Mouse (Mus musculus) frontal cortex, postnatal 25 days (tissue): Measurements from ENCODE around the gene Msln.

ENCODE experiments used
- DNase-seq, 2 experiments: peaks; one replicate each; pipeline ENCODE4 v3.0.0; 2022; ENCODE audit warnings: low spot score in 2 of 2

The Msln gene

GRCm38 (mm10) chr17:25725264-25725663 lies 28.9 kb downstream of the Msln start:
- DNase-seq = no peak

GRCm38 (mm10) chr17:25723919-25724318 lies 30.3 kb downstream of the Msln start:
- no peak for DNase-seq

- DNase-seq = no peak
These were observed 30.7 kb downstream of the Msln start for GRCm38 (mm10) chr17:25723470-25723869.

- no peak for DNase-seq
These were observed 32.7 kb downstream of the Msln start for GRCm38 (mm10) chr17:25721476-25721875.

GRCm38 (mm10) chr17:25717691-25718090 lies 36.5 kb downstream of the Msln start:
- DNase-seq = no peak

- no peak for DNase-seq
These were observed 37.2 kb downstream of the Msln start, which contains the start of gene Gng13 for GRCm38 (mm10) chr17:25716711-25717637. Gene Gng13 (plus strand): TSS chr17:25717171.

- no peak for DNase-seq
These were observed 38.0 kb downstream of the Msln start for GRCm38 (mm10) chr17:25716130-25716529.

GRCm38 (mm10) chr17:25715627-25716026 lies 38.6 kb downstream of the Msln start:
- no peak for DNase-seq

- no peak for DNase-seq
These were observed 43.0 kb downstream of the Msln start for GRCm38 (mm10) chr17:25711136-25711535.

- DNase-seq = no peak
These were observed 44.2 kb downstream of the Msln start for GRCm38 (mm10) chr17:25709994-25710393.

GRCm38 (mm10) chr17:25700863-25701496 lies 53.2 kb downstream of the Msln start:
- no peak for DNase-seq
